Mouse (Mus musculus): ENCODE results near the gene Wnt8b. TPM values are rescaled to one million over a fixed set of nuclear protein-coding genes. Genes with fewer than 3 reads are reported as not detected.
"Not testable (repeated sequence)": the region's sequence is repeated elsewhere in the genome, so short reads cannot be mapped to it uniquely, and the experiment has no call there.

Wnt8b gene
- 0.39 TPM in 1 of 2 replicates, not detected in the other for total RNA-seq (2021)
- long read RNA-seq, partial matches to known transcripts = 0 of 2 reads
- long read RNA-seq, other reads (novel, unspliced or antisense) = 2 of 2 reads

DNA sequence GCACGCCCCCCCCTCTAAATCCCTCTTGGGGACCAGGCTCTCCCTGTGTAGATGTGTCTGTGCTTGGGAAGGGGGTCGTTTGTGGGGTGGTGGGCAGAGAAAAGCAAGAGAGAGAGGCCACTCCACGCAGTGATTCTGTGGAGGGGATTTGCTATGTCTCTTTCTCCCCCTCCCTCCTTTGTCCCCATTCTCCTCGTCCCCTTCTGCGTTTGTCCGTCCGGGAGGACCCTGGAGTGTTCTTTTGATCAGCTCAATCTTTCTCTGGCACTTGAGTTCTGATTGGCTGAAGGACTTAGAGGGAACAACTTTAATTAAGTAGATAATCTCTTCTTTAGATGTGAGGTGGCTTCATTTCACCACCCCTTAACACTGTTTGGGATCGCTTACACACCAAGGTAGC lies at the start of gene Wnt8b:
TSS of gene Wnt8b (plus strand) at position 345 of the 400 bp plus-strand sequence.
- no peak for DNase-seq

- DNase-seq = no peak
These were observed 47.5 kb upstream of the Wnt8b start for GRCm38 (mm10) chr19:44445755-44446154.

DNA sequence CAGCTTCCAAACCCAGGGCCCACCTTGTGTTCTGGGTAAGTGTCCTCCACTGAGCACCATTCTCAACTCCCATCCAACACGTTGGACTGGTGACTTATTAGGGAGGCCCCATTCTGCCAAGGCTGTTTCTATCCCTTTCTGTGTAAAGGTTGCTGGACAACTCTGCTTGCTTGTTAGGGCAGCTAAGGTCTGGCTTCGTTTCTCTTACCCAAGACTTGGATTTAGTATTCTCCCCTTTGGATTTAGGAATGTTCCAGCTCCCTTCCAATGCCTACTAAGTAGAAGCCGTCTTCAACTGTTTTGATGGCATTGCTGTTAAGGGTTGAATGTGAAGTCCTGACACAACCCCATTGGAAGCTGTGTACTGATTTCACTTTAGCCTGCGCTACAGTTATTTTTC lies 45.3 kb upstream of the Wnt8b start:
- DNase-seq = no peak

DNA sequence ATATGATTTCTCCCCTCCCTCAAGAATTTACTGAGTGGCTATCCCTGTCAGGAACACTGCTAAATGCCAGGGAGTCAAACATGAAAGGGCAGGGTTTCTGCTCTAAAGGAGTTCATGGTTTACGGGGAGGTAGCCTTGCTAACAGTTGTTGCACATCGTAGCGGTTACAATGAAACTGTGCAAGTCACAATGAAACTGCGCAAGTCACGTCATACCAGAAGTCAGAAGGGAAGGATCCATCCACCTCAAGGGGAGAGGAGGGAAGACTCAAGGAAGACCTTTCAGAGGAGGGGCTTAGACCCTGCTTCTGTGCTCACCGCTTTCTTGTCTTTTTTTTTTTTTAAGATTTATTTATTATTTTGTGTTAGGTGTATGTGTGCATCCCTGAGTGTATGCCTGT lies 38.4 kb upstream of the Wnt8b start:
- DNase-seq = no peak

DNA sequence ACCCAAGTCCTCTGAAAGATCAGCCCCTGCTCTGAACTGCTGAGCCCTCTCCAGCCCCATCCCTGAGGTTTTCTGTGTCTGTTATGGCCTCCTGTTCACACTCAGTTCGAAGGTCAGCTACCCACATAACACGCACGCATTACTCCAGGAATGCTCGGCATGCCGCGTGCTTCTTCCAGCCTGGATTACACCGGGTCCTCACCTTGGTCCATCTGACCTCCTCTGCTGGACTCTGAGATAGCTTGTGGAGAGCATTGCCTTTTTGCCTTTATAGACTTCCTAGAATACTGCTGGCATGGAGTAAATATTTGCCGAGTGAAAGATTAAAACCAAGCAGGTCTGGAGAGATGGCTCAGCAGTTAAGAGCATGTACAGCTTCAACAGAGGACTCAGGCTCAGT lies 37.9 kb upstream of the Wnt8b start:
- no peak for DNase-seq

- DNase-seq = no peak
These were observed 35.8 kb upstream of the Wnt8b start for GRCm38 (mm10) chr19:44457359-44458055.

GRCm38 (mm10) chr19:44458696-44459095 lies 34.6 kb upstream of the Wnt8b start:
- peak; percentile 12 for DNase-seq

DNA sequence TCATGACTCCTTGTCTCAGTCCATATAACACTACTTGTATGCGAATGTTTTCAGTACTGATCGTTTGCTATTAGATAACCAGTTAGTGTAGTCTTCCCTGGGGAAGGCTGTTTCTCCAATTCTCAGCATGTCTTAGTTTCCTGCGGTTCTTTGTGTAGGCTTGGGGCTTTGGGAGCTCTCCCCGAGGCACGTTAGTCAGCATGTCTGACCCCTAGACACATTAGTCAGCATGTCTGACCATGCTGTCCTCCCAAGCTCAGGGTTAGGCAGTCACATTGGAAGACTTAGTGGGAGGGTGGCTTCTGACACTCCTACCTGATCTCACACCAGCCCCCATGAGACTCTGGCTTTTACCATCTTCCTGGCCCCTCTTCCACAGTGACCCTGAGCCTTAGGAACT lies 32.8 kb upstream of the Wnt8b start:
- DNase-seq = no peak

DNA sequence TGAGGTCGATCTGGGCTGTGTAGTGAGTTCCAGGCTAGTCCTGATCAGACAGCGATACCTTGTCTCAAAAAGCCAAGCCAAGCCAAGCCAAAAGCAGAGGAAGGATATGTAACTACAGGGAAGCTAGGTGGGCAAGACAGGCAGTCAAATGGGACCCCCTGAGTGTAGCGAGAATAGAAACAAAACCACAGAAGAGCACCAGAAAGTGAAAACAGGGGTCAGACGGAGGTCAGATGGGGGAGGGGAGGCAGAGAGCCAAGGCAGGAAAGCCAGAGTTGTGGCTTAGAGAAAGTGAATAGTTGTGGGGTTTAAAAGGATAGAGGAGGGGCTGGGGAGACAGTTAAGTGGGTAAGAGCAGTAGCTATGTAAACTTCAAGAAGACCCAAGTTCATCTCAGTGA lies 31.8 kb upstream of the Wnt8b start:
- no peak for DNase-seq

- peak; percentile 8 for DNase-seq
These were observed 31.1 kb upstream of the Wnt8b start for GRCm38 (mm10) chr19:44462141-44462540.

GRCm38 (mm10) chr19:44465960-44466525 lies 27.2 kb upstream of the Wnt8b start:
- not testable (repeated sequence) for DNase-seq

- DNase-seq = peak; percentile 88
These were observed 19.1 kb upstream of the Wnt8b start for GRCm38 (mm10) chr19:44474158-44474557.

DNA sequence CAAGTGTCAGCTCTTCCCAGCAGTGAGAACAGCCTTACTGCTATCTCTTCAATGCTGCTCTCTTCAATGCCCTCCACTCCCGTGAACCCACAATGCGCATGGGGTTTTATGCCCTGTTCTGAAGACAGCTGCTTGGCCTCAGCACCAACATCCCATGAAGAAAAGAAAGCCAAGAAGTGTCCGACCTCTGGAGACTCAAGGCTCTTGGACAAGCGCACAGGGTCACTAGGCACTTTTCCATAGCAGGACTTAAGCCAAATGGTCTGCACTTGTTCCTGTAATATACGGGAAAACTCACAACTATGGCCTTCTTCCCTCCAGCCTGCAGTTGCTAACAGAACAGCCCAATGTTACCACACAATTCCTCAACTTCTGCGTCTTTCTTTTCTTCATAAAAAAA lies 18.0 kb upstream of the Wnt8b start:
- DNase-seq = no peak

GRCm38 (mm10) chr19:44476541-44476940 lies 16.7 kb upstream of the Wnt8b start:
- no peak for DNase-seq

DNA sequence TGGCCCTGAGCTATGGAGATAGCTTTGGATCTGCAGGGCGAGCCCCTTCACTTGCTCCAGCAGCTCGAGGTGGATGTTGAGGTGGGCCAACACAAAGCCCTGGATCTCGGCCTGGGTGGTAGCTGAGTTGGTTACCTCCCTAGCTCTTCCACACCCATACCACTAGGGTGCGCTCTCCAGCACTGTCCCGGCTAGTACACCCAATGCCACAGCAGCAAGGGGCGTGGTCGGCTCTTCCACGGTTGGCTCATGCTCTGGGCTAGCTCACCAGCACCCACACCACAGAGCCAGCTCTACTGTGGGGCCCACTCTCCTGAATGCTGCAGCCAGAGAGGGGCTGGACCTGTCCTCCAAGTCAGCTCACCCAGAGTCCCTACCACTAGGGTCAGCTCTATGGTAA lies 6.0 kb upstream of the Wnt8b start:
- DNase-seq = peak; percentile 63

DNA sequence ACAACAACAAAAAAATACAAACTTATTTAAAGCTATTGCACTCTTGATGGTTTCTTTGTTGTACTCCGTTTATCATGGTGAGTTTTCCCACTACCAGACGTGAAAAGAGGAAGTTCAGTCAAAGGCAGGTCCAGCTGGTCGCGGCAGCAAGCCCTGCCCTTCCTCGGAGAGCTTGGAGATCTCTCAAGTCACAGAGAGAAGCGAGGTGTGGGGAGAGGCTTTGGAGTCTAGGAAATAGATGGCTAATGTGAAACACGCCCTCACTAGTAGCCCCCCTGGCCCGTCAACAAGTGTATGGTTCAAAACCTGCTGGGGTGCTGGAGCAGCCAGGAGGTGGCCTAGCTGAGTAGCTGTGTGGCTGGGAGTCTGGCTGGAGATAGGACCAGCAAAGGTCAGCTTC lies 3.2 kb downstream of the Wnt8b start:
- no peak for DNase-seq

- no peak for DNase-seq
These were observed 3.7 kb downstream of the Wnt8b start for GRCm38 (mm10) chr19:44496941-44497340.

DNA sequence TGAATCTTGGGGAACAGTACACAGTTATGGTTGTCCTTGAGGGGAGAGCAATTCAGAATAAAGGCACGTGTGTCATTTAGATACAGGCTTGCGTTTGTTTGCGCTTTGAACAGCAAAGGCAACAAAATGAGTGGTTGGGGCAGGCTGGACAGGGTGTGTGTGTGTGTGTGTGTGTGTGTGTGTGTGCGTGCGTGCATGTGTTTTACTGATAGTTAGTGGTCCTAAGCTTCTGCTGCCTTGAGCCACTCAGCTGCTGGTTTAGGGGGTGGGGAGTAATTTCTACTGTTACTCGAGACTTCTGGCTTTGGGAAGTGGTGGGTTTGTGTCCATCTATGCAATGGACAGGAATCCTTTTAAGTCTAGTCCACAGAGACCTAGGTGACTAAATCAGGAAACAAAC lies 5.7 kb downstream of the Wnt8b start:
- no peak for DNase-seq

GRCm38 (mm10) chr19:44500240-44500639 lies 7.0 kb downstream of the Wnt8b start:
- no peak for DNase-seq

GRCm38 (mm10) chr19:44501925-44502324 lies 8.7 kb downstream of the Wnt8b start:
- DNase-seq = no peak

DNA sequence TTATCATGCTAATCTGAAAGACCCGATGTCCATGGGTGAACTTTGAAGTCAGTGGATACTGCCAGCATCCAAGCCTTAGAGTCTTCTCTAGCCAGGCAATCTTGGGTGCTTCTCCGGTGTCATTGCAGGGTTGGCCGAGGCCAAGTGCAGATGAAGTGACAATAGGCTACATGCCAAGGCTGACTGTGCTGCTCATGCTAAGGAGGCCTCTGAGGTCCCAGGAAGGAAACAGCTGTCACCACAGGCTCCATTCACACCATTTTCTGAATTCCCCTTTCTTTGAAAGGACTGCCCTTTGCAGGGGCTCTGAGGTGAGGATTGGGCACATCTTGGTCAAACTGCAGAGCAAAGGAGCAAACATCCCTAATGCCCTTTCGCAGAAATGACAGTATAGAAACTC lies 9.5 kb downstream of the Wnt8b start:
- DNase-seq = no peak

DNA sequence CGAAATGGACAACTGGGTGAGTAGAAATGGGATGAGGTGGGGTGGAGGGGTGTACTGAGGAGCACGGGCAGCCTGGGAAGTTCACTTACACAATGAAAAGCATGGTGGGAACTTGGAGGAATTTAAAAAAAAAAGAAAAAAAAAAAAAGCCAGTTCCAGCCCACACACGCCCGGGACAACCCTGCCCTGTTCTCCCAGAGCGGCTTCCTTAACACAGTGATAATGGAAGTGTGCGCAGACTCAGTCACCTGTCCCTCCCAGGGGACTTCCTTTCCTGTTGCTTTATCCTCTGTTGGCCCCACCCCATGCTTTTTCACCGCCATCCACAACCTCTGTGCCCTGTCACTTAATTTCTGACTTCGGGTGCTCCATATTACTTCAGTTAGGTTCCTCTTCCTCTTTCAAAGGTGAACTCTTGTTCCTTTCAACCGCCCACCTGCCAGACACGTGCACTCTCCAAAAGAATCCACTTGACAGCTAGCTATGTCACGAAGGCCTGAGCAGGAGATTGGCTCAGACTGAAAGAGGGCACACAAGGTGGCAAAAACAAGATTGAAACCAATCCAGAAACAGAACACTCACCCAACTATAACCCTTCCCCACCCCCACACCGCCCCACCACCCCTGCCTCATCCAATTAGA lies 17.4 kb downstream of the Wnt8b start:
- DNase-seq = no peak

DNA sequence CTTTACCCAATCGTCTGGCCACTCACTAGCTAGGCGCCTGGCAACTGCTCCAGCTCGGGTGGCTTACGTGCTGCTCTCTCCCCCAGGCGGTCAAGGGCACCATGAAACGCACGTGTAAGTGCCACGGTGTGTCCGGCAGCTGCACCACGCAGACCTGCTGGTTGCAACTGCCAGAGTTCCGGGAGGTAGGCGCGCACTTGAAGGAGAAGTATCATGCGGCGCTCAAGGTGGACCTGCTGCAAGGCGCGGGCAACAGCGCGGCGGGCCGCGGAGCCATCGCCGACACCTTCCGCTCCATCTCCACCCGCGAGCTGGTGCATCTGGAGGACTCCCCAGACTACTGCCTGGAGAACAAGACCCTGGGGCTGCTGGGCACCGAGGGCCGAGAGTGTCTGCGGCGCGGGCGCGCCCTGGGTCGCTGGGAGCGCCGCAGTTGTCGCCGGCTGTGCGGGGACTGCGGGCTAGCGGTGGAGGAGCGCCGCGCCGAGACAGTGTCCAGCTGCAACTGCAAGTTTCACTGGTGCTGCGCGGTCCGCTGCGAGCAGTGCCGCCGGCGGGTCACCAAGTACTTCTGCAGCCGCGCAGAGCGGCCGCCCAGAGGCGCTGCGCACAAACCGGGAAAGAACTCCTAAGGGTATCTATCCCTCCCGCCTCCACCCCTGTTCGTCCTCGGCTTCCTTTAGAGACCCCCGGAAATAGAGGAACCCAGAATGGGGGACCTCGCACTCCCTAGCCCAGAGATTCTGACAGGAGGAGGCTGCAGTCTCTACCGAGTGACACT lies 18.4 kb downstream of the Wnt8b start:
- peak; percentile 64 for DNase-seq

All from adrenal gland, postnatal 25 days (tissue).